Mouse (Mus musculus): ENCODE data around the gene Lpgat1.

The Lpgat1 gene

GRCm38 (mm10) chr1:191807979-191808378, 90.3 kb downstream of the Lpgat1 start:
- DNase-seq = no peak

- no peak for DNase-seq
These were observed 91.1 kb downstream of the Lpgat1 start for GRCm38 (mm10) chr1:191808688-191809223.

- DNase-seq = no peak
These were observed 94.1 kb downstream of the Lpgat1 start for GRCm38 (mm10) chr1:191811774-191812173.

- DNase-seq = no peak
These were observed 95.5 kb downstream of the Lpgat1 start for GRCm38 (mm10) chr1:191812949-191813691.

GRCm38 (mm10) chr1:191814240-191814639, 96.6 kb downstream of the Lpgat1 start:
- no peak for DNase-seq

- DNase-seq = no peak
These were observed 97.3 kb downstream of the Lpgat1 start for GRCm38 (mm10) chr1:191814935-191815334.

GRCm38 (mm10) chr1:191816596-191816995, 99.0 kb downstream of the Lpgat1 start:
- DNase-seq = no peak

GRCm38 (mm10) chr1:191817418-191818144, 99.9 kb downstream of the Lpgat1 start:
- DNase-seq = peak; percentile 85

- DNase-seq = no peak
These were observed 100.6 kb downstream of the Lpgat1 start for GRCm38 (mm10) chr1:191818145-191818631.

- no peak for DNase-seq
These were observed 101.4 kb downstream of the Lpgat1 start for GRCm38 (mm10) chr1:191819026-191819425.

GRCm38 (mm10) chr1:191820951-191821325, 103.3 kb downstream of the Lpgat1 start:
- no peak for DNase-seq

GRCm38 (mm10) chr1:191821326-191822091, 103.9 kb downstream of the Lpgat1 start, which contains the start of gene Nek2:
TSS of gene Nek2 (plus strand) at chr1:191821444.
- peak; percentile 92 for DNase-seq

- no peak for DNase-seq
These were observed 111.5 kb downstream of the Lpgat1 start for GRCm38 (mm10) chr1:191829124-191829523.

GRCm38 (mm10) chr1:191833396-191833795, 115.8 kb downstream of the Lpgat1 start:
- no peak for DNase-seq
